Mouse (Mus musculus) kidney, adult 8-10 months (tissue): ENCODE data around the gene Igsf9.
A peak's percentile ranks its signal among the peaks of the same experiment; 100 is the strongest.

Experiments used
- DNase-seq, 2 experiments: peaks; one replicate each; pipeline ENCODE4 v3.0.0; 2022

The Igsf9 gene

DNA sequence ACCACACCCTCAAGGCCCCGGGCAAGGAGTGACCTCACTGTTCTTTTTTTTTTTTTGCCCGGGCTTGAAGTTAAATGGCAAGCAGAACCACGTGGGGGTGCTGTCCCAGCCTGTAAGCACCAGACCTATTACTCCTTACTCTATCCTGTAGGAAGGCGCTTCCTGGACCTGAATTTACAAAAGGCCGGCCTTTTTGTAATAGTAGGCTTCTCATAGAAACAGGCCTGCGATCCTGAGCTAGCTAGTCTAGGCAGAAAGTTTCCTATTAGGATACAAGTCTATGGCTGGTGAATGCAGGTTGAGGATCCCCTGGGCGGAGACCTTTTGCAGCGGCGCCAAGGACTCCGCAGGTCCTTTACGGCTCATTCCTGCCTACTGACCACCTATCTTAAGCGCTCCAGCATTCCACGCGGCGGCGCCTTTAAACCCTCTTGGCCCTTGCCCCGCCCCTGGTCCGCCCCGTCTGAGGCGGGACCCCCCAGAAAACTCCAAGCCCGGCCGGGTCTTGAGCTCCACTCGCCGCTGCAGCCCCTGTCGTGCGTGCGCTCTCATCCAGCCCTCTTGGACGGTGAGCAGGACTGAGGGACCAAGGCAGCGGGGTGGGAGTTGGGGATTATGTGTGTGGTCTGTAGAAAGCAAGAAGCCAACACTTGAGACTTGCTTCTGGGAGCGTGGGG, 18.3 kb downstream of the Igsf9 start, which contains the start of gene Tagln2:
Gene Tagln2, plus strand, starts transcription at position 283 of the 677 bp plus-strand sequence.
- DNase-seq = peak; percentile 86 to 91

DNA sequence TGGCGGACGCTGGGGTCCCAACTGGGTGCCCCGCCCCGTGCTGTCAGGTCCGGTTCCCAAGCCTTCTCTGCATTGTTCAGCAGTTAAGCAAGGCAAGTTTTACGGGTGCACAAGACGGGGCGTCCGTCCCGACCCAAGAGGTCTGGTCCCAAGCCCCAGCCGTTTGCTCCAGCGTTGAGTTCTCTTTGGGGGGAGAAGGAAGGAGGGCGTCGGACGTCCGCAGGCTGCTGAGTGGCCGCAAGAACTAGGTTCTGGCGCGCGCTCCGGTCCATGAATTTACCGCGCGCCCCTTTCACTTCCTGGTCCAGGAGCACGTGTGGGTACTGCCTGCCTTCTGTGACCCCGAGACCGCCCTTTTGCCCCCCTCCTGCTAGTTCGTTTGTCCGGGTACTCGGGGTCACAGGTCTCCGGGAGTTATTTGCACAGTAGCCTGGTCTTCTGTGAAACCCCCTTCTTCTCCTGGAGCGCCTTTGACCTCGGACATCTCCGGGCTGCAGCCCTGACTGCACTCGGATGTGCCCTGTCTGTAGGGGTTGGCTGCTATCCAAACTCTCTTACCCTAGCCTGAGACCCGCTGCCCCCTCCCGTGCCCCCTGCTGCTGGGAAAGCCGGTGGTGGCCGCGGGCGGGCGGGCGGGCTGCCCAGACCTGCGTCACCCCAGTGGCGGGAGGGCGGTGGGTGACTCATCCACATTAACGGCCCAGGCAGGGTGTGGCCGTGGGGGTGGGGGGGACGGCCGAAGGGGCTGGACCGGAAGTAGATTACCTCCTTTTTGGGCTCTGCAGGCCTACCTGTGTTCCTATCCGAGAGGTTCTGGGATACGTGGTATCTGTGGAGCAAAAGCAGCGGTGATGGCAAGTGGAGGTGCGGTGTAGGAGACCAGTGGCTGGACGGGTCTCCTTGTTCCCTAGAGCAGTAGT, 19.1 kb downstream of the Igsf9 start:
- peak; percentile 70 to 79 for DNase-seq

DNA sequence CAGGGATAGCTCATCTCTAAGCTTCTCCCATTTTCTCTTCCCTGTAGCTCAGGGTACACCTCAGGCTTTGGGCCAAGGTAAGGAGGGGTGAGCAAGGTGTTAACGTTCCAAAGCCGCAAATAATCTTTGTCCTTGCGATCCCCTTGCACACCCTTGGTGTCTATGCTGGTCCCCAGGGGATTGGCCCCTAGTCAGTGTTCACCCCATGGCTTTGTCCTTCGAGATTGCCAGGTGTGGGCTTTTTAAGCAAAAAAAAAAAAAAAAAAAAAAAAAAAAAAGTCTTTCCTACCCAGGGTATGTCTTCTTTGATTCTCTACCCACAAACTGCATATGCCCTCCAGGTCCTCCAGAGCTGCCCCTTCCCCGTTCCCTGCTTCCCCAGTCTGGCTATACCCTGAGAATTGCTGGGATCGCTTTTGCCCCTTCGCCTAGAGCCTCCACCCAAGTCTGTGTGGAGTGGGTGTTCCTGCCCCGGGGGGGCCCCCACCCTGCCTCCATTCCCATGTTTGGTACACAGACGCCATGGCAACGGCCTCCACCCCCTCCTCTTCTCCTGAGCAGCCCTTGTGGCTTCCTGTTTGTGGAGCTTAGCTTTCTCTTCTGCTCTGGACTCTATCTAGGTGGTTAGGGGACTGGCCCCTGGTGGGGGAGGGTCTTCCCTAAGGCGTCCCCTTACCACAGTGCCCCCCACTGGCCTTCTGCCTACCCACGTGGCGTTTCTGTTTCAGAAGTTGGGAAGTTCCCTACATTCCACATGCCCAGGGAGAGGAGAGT, 20.0 kb downstream of the Igsf9 start:
- peak; percentile 58 to 59 for DNase-seq

DNA sequence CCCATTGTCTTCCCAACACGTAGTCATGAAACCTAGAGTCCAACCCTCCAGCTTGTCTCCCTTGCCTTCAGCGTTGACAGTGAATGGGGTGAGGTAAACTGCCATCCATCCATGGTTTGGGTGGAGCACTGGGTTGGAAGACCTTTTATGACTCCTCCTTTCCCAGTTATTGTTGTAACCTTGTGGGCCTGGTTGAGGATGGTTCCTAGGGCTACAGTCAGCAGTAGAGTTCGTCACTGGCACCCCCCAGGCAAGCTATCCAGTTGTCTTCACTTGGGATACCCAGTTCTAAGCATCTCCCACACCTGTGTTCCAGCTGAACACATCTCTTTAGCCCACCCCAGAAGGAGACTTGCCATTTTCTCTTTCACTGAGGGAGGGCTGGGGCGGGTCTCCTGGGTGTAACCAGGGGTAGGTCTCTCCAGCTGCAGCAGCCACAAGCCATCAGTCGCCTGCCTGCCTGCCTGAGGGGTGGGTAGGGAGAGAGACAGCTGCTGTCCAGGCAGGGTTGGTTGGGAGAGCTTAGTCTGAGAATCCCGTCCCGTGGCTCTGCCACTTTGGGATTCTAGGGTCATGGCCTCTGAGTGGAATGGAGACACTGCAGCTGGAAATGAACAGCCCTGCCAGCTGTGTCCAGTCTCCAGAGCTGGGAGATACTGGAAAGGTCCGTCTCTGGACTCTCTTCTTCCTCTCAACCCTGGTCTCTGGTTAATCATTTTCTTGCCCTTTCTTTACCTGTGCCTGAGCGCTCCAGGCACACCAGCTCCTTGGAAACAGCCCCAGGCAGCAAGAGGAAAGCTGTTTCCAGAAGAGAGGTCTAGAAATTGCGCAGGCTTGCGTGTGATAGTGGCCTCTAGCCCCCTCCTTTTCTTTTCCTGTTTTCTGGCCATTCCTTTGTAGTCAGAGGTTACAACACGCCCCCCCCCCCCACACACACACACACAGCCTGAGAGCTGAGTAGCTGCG, 20.8 kb downstream of the Igsf9 start:
- peak; percentile 50 to 73 for DNase-seq

DNA sequence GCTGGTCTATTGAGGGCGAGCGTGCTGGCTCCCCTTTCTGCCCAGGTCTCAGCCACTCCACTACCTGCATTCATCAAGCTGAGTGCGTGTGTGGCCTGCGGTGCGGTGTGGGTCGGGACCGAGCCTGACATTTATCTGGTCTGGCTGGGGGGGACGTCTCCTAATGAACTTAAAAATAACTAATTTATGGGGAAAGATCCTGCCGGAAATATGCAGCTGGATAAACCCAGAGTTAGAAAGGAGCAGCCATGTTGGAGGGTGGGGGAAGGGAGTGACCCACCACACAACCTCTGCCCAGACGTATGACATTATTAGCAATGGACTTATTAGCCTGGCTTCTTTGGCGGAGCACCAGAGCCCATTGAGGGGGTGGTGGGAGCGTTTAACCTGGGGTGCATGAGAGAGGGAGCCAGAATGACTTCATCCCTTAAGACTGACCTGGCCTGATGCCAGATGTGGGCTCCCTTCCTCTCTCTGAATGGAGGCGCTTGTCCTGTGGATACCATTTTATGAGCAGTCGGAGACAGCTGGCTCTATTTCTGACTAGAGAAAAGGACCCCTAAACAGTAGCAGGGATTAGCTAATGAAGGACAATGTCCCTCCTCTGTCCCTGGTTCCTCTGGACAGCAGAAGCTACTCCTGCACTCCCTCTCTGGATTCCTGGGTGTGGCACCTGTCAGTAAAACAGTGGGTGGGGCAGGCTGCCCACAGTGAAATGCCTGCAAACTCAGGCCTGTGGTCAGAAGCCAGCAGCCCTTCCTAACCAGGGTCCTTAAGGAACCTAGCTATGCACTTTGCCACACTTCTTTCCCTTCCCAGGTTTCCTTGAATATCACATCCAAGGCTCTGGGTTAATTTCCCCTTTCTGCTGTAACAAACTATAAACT, 21.8 kb downstream of the Igsf9 start:
- peak; percentile 38 to 48 for DNase-seq

DNA sequence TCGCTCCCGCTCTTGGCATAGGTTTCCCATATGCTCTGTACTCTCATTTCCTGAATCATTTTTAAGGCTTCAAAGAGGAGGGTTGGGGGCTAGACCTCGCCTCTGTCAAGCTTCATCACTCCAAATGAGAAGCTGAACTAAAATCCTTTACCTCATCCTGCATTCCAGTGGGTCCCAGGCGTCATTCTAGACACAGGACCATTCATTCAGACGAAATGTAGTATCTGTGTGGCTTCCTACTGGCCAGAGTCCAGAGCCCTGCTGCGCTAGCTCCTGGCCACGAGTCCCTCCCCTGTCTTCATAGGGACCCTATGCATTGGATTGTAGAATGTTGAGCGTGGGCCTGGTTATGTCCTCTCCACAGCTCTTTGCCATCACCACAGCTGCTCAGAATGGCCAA, 23.2 kb downstream of the Igsf9 start:
- DNase-seq = no peak

DNA sequence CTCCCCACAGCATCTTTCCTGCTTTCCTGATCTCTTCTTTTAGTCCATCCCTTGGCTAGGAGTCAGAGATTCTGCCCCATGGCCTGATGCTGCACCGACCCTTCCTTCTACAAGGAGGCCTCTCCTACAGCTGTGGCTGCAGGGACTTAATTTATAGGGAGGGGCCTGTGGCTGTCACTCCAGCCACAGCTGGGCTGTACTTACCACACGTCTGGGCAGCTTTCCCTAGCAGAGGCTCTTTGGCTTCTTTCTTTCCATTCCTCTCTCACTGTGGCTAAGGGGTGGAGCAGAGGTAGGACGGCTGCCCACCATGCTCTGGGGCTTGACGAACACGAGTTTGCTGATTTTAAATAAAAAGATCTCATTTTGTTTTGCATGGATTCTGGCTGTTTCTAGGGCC, 25.4 kb downstream of the Igsf9 start:
- DNase-seq = no peak

DNA sequence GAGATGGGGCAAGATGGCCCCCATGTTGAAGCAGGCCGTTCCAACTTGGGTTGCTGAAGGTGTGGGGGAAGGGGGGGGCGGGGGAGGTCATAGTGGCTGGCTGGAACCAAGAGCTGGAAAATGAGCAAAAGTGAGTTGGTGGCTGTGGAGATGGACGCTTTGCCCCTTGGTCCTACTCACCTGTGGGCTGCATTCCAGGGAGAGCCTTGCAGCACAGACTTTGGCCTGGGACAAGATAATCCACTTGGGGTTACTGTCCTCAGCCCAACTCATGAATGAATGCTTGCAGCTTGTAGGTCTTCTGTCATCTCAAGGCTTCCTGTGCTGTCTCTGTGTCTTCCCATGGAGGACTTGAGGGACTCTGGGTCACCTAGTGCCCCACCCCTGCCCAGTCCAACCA, 26.1 kb downstream of the Igsf9 start:
- peak; percentile 44 to 49 for DNase-seq

DNA sequence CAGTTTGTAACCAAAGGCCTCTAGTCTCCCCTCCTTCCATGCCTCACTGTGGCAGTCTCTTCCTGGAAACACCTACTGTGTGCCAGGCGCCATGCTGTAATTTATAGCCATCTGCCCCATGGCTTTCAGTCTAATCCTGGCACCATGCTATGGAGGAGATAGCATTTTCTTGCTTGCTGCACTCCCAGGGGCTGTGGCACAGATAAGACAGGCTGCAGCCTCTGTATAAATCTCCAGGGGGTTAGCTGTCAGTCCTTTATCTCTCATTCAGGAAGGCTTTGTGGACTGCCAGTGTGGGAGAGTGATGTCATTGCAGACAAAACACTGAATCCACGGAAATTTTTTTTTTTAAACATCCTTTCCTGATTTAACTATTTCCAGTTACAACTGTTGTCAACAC, 26.6 kb downstream of the Igsf9 start:
- no peak for DNase-seq

DNA sequence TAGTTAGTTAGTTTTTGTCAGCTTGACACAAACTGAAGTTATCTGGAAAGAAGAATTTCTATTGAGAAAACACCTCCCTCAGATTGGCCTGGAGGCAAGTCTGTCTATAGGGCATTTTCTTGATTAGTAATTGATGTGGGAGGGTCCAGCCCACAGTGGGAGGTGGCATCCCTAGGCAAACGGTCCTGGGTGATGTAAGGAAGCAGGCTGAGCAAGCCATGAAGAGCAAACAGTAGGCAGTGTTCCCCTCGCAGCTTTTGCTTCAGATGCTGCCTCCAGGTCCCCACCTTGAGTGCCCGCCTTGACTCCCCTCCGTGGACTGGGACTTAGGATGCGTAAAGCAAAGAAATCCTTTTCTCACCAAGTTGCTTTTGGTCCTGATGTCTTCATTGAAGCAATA, 27.6 kb downstream of the Igsf9 start:
- no peak for DNase-seq

DNA sequence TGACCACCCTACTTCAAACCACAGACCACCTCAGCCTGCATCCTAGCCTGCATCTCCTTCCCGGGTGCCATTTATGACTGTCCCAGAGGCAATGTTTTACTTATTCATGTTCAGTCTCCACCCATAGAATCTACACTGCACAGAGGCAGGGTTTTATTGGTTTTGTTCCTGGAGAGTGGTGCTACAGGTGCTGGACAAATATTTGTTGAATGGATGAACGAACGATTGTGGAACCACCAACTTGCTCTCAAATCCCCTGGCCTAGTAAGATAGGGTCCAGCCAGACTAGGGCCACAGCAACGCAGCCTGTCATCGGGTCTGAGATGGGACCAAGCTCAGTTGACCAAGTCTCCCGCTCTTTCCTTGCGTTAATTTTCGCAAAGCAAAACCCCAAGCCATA, 28.4 kb downstream of the Igsf9 start:
- no peak for DNase-seq

DNA sequence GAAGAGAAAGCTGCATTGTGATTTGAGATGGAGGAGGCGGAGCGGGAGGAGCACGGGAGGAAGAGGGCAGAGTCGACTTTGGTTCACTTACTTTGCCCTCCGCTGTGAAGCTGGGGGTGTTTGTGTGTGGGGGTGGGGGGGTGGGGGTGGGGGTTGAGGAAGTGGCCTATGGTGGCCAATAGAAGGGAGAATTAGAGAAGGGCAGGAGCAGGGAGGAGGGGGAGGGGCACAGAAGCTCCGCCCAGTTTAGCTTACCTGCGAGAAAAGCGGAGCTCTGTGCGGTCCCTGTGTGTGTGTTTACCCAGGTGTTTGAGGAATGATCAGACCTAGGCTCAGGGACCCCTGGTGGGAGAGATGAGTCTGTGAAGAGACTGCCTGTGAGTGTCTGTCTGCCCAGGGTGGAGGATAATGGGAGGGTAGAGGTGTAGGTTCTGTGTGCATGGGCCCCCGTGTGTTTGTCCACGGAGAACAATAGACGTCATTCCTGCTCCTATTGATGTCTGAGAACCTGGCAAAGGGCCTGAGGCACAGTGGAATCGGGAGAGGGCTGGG, 28.9 kb downstream of the Igsf9 start:
- DNase-seq = peak; percentile 61 to 71

DNA sequence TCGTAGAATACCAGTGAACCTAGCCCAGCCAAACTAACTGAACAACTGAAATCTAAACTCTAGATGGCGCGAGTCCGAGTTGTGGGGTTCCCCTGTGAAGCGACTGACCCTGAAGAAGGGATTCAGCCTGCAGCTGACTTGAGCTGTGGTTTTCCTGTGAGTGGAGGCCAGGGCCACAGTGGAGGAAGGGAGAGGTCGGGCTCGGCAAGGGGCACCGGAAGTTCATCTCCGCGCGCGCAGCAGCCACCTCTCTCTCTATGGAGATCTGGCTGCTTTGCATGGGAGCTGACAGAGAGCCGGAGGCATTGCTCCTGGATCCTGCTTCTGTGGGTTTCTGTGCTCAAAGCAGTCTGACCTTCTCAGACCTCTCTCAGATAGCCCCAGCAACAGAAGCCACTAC, 31.4 kb downstream of the Igsf9 start:
- DNase-seq = peak; percentile 68 to 72

DNA sequence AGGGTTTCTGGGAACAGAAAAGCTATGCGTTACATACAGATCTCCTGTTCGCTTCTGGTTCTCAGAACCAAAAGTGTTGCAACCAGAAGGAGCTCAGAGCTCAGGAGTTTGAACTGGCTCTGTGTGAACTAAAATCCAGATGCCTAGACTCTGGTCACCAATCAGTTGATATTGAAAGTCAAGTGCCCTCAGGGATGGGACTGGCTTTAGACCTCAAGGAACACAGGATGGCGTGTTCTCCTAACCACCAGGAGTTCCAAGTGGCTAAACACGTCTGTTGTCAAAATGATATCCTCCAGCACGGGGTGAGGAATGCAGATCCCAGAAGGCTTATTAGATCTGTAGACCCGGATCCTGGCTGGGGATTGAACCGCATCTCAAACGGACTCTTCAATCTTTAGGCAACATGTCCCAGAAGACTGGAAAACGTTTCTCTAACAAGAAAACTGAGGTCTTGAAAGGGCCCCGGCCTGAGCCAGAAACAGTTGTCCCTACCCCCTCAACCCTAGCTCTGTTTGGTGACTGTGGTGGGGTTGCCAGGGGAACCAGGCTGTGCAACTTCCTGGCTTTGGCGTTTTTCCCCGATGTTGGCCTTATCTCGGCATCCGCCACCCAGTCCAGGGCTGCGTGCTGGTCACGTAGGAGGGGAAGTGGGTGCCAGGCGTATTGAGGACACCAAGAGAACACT, 32.1 kb downstream of the Igsf9 start:
- peak; percentile 44 to 51 for DNase-seq

DNA sequence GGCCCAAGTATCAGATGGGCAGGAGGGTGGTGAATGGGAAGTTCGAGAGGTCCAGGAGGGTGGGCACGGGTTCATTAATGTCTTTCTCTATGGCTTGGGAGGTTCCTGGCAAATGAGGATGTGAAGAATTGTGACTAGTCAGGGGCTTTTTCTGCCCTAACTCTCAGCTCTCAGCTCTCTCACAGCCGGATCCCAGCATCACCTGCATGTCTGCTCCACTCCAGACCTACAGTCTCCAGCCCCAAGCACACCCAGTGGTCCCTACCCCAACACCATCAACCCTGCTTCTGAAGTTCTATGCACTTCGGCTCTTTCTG, 32.6 kb downstream of the Igsf9 start:
- no peak for DNase-seq

DNA sequence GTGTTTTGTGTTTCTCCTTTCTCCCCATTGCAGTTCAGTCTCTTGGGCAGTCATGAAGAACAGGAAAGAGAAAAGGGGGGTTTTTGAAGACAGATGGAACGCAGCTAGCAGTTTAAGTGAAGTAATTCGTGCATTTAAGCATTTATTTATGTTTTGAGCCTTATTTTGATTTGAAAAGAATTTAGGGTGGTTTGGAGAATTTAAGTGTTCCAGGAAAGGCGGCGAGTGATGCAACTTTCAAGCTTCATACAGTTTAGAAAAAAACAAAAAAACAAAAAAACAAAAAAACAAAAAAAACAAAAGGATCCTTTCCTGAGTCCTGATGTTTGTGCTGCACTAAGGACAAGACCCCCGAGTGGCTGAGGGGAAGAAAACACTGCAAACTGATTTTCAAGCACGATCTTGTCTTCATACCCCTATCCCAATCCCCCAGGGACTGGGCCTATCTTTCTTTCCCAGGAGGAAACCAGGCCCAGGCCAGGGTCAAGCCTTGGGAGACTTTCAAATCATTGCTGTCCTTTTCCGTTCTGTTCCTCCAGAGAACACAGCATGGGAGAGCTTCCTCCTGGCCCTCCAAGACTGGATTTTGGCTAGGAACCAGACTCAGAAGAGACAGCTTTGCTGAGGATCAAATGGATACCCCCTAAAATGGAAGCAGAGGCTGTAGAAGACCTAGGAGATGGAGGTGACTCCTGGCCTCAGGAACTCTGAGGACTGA, 33.1 kb downstream of the Igsf9 start:
- peak; percentile 35 to 45 for DNase-seq

DNA sequence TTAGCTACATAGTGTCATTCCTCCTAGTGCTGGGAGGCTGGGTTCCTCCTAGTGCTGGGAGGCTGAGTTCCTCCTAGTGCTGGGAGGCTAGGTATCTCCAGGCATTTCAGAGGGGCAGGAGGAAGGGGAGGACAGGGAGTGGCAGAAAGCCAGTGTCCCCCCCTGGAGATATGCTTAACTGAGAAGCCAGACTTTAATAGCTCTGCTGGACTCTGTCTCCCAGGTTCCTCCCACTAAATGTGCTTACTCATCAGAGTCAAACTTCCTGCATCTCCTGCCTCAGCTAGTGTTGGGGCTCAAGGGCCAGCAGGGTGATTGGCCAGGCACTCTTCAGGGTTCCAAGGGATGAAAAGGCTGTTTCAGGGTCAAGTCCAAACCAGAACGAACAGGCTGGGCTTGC, 33.8 kb downstream of the Igsf9 start:
- peak; percentile 44 to 63 for DNase-seq

DNA sequence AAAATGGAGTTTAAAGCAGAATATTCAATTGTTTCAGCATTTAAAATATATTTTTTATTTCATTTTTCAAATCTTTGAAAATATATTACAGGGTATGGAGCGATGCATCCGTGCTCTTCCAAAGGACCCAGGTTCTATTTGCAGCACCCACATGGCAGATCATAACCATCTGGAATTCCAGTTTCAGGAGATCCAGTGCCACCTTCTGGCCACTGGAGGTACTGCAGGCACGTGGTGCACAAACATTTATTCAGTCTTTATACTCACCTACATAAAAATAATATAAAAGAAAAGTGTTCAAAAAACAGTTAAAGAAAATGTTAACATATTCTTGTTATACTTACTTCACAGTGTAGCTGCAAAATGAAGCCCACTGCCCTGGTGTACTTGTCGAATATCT, 36.4 kb downstream of the Igsf9 start:
- no peak for DNase-seq

DNA sequence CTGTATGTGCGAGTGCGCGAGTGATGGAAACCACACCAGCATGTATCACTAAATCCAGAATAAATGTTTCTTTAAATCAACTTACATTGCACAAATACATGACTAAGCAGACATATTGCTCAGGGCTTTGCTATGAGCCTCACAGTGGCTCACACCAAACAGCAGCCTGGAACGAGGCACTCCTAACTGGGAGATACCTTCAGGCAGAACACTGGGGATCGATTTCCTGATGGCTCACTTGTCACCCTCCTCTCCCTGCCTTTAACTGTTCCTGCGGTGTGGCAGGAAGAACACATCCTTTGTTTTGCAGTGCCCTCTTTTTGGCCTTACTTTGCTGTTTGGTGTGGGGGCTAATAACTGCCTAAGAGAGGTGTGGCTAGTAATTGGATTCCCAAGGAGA, 38.1 kb downstream of the Igsf9 start:
- no peak for DNase-seq
